24 mouse cellular contexts compared by ENCODE assay signal in the genomic region with DNA sequence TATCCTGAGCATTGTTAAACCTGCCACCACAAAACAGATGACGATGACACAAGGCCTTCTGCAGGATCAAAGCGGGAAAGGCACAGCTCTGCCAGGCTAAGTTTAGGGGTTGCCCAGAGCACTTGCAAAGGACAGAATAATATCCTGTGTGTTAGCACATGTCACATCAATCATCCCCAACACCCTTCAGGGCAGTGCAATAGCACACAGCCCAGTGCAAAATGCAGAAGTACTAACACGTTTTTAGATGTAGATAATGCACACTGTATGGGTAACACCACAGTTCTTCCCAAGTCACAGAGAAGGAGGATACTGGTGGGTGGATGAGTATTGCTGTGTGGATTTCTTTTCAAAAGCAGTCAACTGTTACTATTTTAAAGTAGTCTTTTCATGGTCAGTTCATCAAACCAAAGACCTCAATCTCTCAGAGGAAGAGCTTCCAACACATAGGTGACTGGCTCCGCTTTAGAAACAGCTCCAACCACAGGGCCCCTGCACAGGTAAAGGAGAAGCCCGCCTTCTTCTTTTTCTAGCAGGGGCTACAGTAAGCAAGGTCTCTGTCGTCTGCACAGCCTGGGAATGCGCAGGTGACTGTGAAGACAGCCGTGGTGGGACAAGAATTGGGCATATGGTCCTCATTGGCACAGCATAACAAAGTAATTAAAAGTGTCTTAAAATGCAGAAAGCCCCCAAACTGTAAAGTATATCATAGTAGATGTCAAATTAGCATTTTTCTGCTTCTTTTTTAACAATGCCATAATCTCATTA.
A peak's percentile ranks its signal among the peaks of the same experiment; 100 is the strongest.
DNase-seq lines count a peak whose midpoint lies in the region; ATAC-seq and TF ChIP-seq lines count a peak whose summit lies in the region.
"Had no signal": no experiment of that assay in that cellular context is flagged by ENCODE, and none has a peak within 500 bp of the region (broad histone marks: within the 10 kb centered on the region; RNA-seq: fewer than 3 reads in every experiment).

No protein-coding gene starts in this region.

- TF ChIP-seq POLR2A in MEL (IDR thresholded peaks at IDR 0.05; ENCODE audit: control insufficient read depth in 1 of 2, insufficient read depth in 1 of 2, low read depth in 1 of 2, low read length in 2 of 2, poor library complexity in 1 of 2) (no peak), myocyte (IDR thresholded peaks at IDR 0.05; ENCODE audit: insufficient read length, low read depth) (no peak)

- H3K4me1 ChIP-seq in forebrain, embryonic 14.5 days (ENCODE audit: control insufficient read depth, insufficient read depth, low read length), result no peaks in the 10 kb centered on the region
- H3K4me1 ChIP-seq in forebrain, embryonic 11.5 days (replicated peaks; ENCODE audit: control insufficient read depth, insufficient read depth, low read length), result no peaks in the 10 kb centered on the region
- 0 out of 4 replicates have a peak, but pooled peaks cover 0 to 2% of the 10 kb centered on the region in 2 experiments for H3K4me1 ChIP-seq in MEL (ENCODE audit: control insufficient read depth in 1 of 2, insufficient read depth in 2 of 2, low read length in 2 of 2)
- no peaks in the 10 kb centered on the region for H3K4me1 ChIP-seq in forebrain, postnatal 0 days (ENCODE audit: insufficient read depth)
- H3K4me1 ChIP-seq in kidney, embryonic 16.5 days (ENCODE audit: insufficient read depth, low read length), result no peaks in the 10 kb centered on the region
- H3K4me1 ChIP-seq: embryonic facial prominence, embryonic 15.5 days; hindbrain, embryonic 13.5 days; limb, embryonic 15.5 days; midbrain, embryonic 15.5 days had no signal

- H3K9ac ChIP-seq in forebrain, embryonic 14.5 days (ENCODE audit: low read length), result no peak overlapping the region
- no peak overlapping the region for H3K9ac ChIP-seq in forebrain, embryonic 11.5 days (ENCODE audit: low read length)
- H3K9ac ChIP-seq in MEL (ENCODE audit: control insufficient read depth, low read depth, low read length, poor library complexity, severe bottlenecking), result no peak overlapping the region
- no peak overlapping the region for H3K9ac ChIP-seq in forebrain, postnatal 0 days
- H3K9ac ChIP-seq in kidney, embryonic 16.5 days (replicated peaks; ENCODE audit: low read length), result no peak overlapping the region
- H3K9ac ChIP-seq: embryonic facial prominence, embryonic 15.5 days; hindbrain, embryonic 13.5 days; limb, embryonic 15.5 days; liver, embryonic 14.5 days; lung, embryonic 14.5 days; midbrain, embryonic 15.5 days had no signal

- no peaks in the 10 kb centered on the region for H3K9me3 ChIP-seq in forebrain, embryonic 14.5 days (replicated peaks; ENCODE audit: control insufficient read depth, low read length)
- H3K9me3 ChIP-seq in forebrain, embryonic 11.5 days (ENCODE audit: control insufficient read depth, low read length), result no peaks in the 10 kb centered on the region
- no peaks in the 10 kb centered on the region for H3K9me3 ChIP-seq in MEL (replicated peaks; ENCODE audit: insufficient read depth, low read length)
- no peaks in the 10 kb centered on the region for H3K9me3 ChIP-seq in forebrain, postnatal 0 days (ENCODE audit: low read length)
- no peaks in the 10 kb centered on the region for H3K9me3 ChIP-seq in kidney, embryonic 16.5 days (ENCODE audit: low read length)
- H3K9me3 ChIP-seq: embryonic facial prominence, embryonic 15.5 days; hindbrain, embryonic 13.5 days; limb, embryonic 15.5 days; midbrain, embryonic 15.5 days had no signal

- TF ChIP-seq RAD21 in MEL (IDR thresholded peaks at IDR 0.05; ENCODE audit: low read depth, low read length), result no peak

- no peak overlapping the region for H3K4me2 ChIP-seq in forebrain, embryonic 14.5 days (ENCODE audit: low read length)
- no peak overlapping the region for H3K4me2 ChIP-seq in forebrain, embryonic 11.5 days (ENCODE audit: low read depth, low read length, severe bottlenecking)
- H3K4me2 ChIP-seq in forebrain, postnatal 0 days (ENCODE audit: low read depth), result no peak overlapping the region
- no peak overlapping the region for H3K4me2 ChIP-seq in myocyte (ENCODE audit: low read depth)
- H3K4me2 ChIP-seq in kidney, embryonic 16.5 days (replicated peaks; ENCODE audit: low read depth, low read length), result no peak overlapping the region
- H3K4me2 ChIP-seq: embryonic facial prominence, embryonic 15.5 days; hindbrain, embryonic 13.5 days; limb, embryonic 15.5 days; lung, embryonic 14.5 days; midbrain, embryonic 15.5 days had no signal

- no peak for TF ChIP-seq CTCF in MEL (IDR thresholded peaks at IDR 0.05 in 2 of 3, conservative IDR thresholded peaks at IDR 0.05 in 1 of 3; ENCODE audit: control insufficient read depth in 1 of 3, insufficient read depth in 1 of 3, low read depth in 2 of 3, low read length in 3 of 3, poor library complexity in 1 of 3, severe bottlenecking in 1 of 3)
- TF ChIP-seq CTCF in forebrain, postnatal 0 days (IDR thresholded peaks at IDR 0.05; ENCODE audit: low read depth), result no peak

- H3K79me2 ChIP-seq in MEL (ENCODE audit: control insufficient read depth, insufficient read depth, low read length, poor library complexity) (no peaks in the 10 kb centered on the region), myocyte (ENCODE audit: control insufficient read depth, insufficient read depth) (no peaks in the 10 kb centered on the region)

- H3K27me3 ChIP-seq in forebrain, embryonic 14.5 days (replicated peaks; ENCODE audit: control insufficient read depth, insufficient read depth, low read length), result no peaks in the 10 kb centered on the region
- H3K27me3 ChIP-seq in forebrain, embryonic 11.5 days (ENCODE audit: control insufficient read depth, insufficient read depth, low read length), result no peaks in the 10 kb centered on the region
- H3K27me3 ChIP-seq in MEL (ENCODE audit: control insufficient read depth in 1 of 2, insufficient read depth in 2 of 2, low read length in 2 of 2) (no peaks in the 10 kb centered on the region), myocyte (ENCODE audit: control insufficient read depth, insufficient read depth, insufficient read length) (peaks cover 20% of the 10 kb centered on the region)
- H3K27me3 ChIP-seq in forebrain, postnatal 0 days (ENCODE audit: insufficient read depth, low read length), result no peaks in the 10 kb centered on the region
- H3K27me3 ChIP-seq in kidney, embryonic 16.5 days (ENCODE audit: insufficient read depth, low read length), result no peaks in the 10 kb centered on the region
- H3K27me3 ChIP-seq: CH12.LX; midbrain, embryonic 15.5 days had no signal

- H3K4me3 ChIP-seq in forebrain, embryonic 14.5 days (ENCODE audit: low read depth, low read length), result no peak overlapping the region
- no peak overlapping the region for H3K4me3 ChIP-seq in forebrain, embryonic 11.5 days (ENCODE audit: low read depth, low read length)
- H3K4me3 ChIP-seq in MEL (ENCODE audit: control insufficient read depth in 1 of 2, insufficient read depth in 1 of 2, low read depth in 2 of 2, low read length in 2 of 2) (no peak overlapping the region), myocyte (no peak overlapping the region)
- no peak overlapping the region for H3K4me3 ChIP-seq in forebrain, postnatal 0 days (ENCODE audit: low read depth, low read length)
- H3K4me3 ChIP-seq in kidney, embryonic 16.5 days (ENCODE audit: low read length), result no peak overlapping the region
- H3K4me3 ChIP-seq: embryonic facial prominence, embryonic 15.5 days; heart, adult 2 months; hindbrain, embryonic 13.5 days; limb, embryonic 15.5 days; midbrain, embryonic 15.5 days had no signal

- TF ChIP-seq EP300 in MEL (IDR thresholded peaks at IDR 0.05; ENCODE audit: low read depth in 1 of 2, low read length in 2 of 2), result peak; percentile 69 to 88

- H3ac ChIP-seq in myocyte (ENCODE audit: control insufficient read depth, insufficient read length), result no peak overlapping the region

- no peaks in the 10 kb centered on the region for H3K36me3 ChIP-seq in forebrain, embryonic 14.5 days (ENCODE audit: control insufficient read depth, insufficient read depth, low read length)
- no peaks in the 10 kb centered on the region for H3K36me3 ChIP-seq in forebrain, embryonic 11.5 days (ENCODE audit: control insufficient read depth, insufficient read depth, low read length)
- H3K36me3 ChIP-seq in MEL (ENCODE audit: control insufficient read depth in 1 of 2, insufficient read depth in 2 of 2, low read length in 2 of 2) (peaks cover 0 to 3% of the 10 kb centered on the region in 2 experiments; a peak in 1 of 4 replicates), myocyte (ENCODE audit: control insufficient read depth, insufficient read depth) (no peaks in the 10 kb centered on the region)
- H3K36me3 ChIP-seq in forebrain, postnatal 0 days (ENCODE audit: insufficient read depth), result no peaks in the 10 kb centered on the region
- no peaks in the 10 kb centered on the region for H3K36me3 ChIP-seq in kidney, embryonic 16.5 days (ENCODE audit: insufficient read depth, low read length)
- H3K36me3 ChIP-seq: embryonic facial prominence, embryonic 15.5 days; hindbrain, embryonic 13.5 days; limb, embryonic 15.5 days; midbrain, embryonic 15.5 days had no signal

- WGBS in forebrain, embryonic 14.5 days, result 67% methylated on average over 8 of the region's 8 CpGs
- WGBS in forebrain, embryonic 11.5 days, result 75% methylated on average over 8 of the region's 8 CpGs
- 57% methylated on average over 8 of the region's 8 CpGs for WGBS in forebrain, postnatal 0 days
- 51% methylated on average over 8 of the region's 8 CpGs for WGBS in kidney, embryonic 16.5 days

- H3K27ac ChIP-seq in forebrain, embryonic 14.5 days (ENCODE audit: low read depth, low read length), result no peak overlapping the region
- no peak overlapping the region for H3K27ac ChIP-seq in forebrain, embryonic 11.5 days (ENCODE audit: low read depth, low read length)
- H3K27ac ChIP-seq in MEL (ENCODE audit: control insufficient read depth, low read depth, low read length), result no peak overlapping the region
- no peak overlapping the region for H3K27ac ChIP-seq in forebrain, postnatal 0 days (ENCODE audit: low read depth, low read length)
- no peak overlapping the region for H3K27ac ChIP-seq in kidney, embryonic 16.5 days (ENCODE audit: low read length)
- H3K27ac ChIP-seq: embryonic facial prominence, embryonic 15.5 days; heart, adult 2 months; hindbrain, embryonic 13.5 days; kidney, postnatal 0 days; limb, embryonic 15.5 days; liver, embryonic 14.5 days; midbrain, embryonic 15.5 days had no signal

- peak; percentile 78; the same call in 1 of the 2 replicates for ATAC-seq in forebrain, embryonic 14.5 days
- ATAC-seq in forebrain, embryonic 11.5 days (replicated peaks; ENCODE audit: low FRiP score), result no peak
- peak; percentile 80 for ATAC-seq in forebrain, postnatal 0 days
- ATAC-seq in kidney, embryonic 16.5 days (ENCODE audit: low FRiP score, low TSS enrichment), result no peak
- ATAC-seq: midbrain, embryonic 15.5 days had no signal

- peak; percentile 41 for DNase-seq in forebrain, embryonic 14.5 days (ENCODE audit: low spot score)
- DNase-seq in forebrain, embryonic 11.5 days (ENCODE audit: low spot score), result no peak
- peak; percentile 89 for DNase-seq in MEL (ENCODE audit: low read depth, low spot score)
- peak; percentile 59 for DNase-seq in forebrain, postnatal 0 days
- no peak for DNase-seq in embryo, embryonic 11 days
- DNase-seq: adrenal gland, postnatal 14 days; B cell, adult 2 months; cerebellum, adult 9-11 months; gastrocnemius, postnatal 14 days; heart, adult 2 months; kidney, adult 11 months; left cerebral cortex, postnatal 4 days; lung, embryonic 14.5 days; right cerebral cortex, adult 18-20 months; thymus, postnatal 25 days had no signal

Comparison
In these comparisons a context has a peak if more than half of its experiments do, and no peak if none do; other contexts are left out.
1. ATAC-seq: peak in forebrain, embryonic 14.5 days (single experiment) and forebrain, postnatal 0 days (single experiment); none in forebrain, embryonic 11.5 days (single experiment) and kidney, embryonic 16.5 days (single experiment).
2. DNase-seq: peak in forebrain, embryonic 14.5 days (single experiment), MEL (single experiment) and forebrain, postnatal 0 days (single experiment); none in forebrain, embryonic 11.5 days (single experiment) and embryo, embryonic 11 days (single experiment).